Mouse (Mus musculus) ovary, adult 18-20 months (tissue): Measurements from ENCODE around the gene Pigr.

Source experiments
- DNase-seq: peaks from one replicate; pipeline ENCODE4 v3.0.0; 2022; ENCODE audit warnings: low spot score, mixed read lengths

Pigr gene

GRCm38 (mm10) chr1:130877889-130878614 lies 51.6 kb downstream of the Pigr start:
- no peak for DNase-seq

- no peak for DNase-seq
Measured at GRCm38 (mm10) chr1:130879927-130880326, 53.4 kb downstream of the Pigr start.

GRCm38 (mm10) chr1:130883146-130883545 lies 56.7 kb downstream of the Pigr start:
- no peak for DNase-seq

- DNase-seq: no peak
Measured at GRCm38 (mm10) chr1:130887354-130887753, 60.9 kb downstream of the Pigr start, which contains the start of gene Il24. Il24 (minus strand) TSS chr1:130887454.

- DNase-seq: peak; percentile 10
Measured at GRCm38 (mm10) chr1:130892446-130892845, 66.0 kb downstream of the Pigr start.

- DNase-seq: no peak
Measured at GRCm38 (mm10) chr1:130893329-130894040, 67.0 kb downstream of the Pigr start.

- DNase-seq: no peak
Measured at GRCm38 (mm10) chr1:130894468-130894867, 68.0 kb downstream of the Pigr start.
